Mouse (Mus musculus) liver, embryonic 16.5 days (tissue): ENCODE results near the gene Nasp. TPM values are rescaled to one million over a fixed set of nuclear protein-coding genes. Genes with fewer than 3 reads are reported as not detected.
"Not testable (repeated sequence)": the region's sequence is repeated elsewhere in the genome, so short reads cannot be mapped to it uniquely, and the experiment has no call there.

Experiments used
- ATAC-seq: fragments of 200-750 bp; cut with Nextera tagmentation; 2 replicates; pipeline ENCODE4 v1.8.0; 2017; ENCODE audit warnings: low read depth, mild to moderate bottlenecking, moderate number of reproducible peaks, moderate library complexity
- H3K27ac ChIP-seq: fragments of 300-500 bp; sonication (generic); 2 replicates; pipeline ENCODE4 v1.5.1; 2014; ENCODE audit warnings: mild to moderate bottlenecking, low read length
- H3K27me3 ChIP-seq: fragments of 300-500 bp; sonication (generic); 2 replicates; pipeline ENCODE4 v1.6.1; 2014; ENCODE audit warnings: low read depth, low read length, mixed read lengths; ENCODE audit not compliant: control insufficient read depth, insufficient read depth
- H3K36me3 ChIP-seq: fragments of 300-500 bp; sonication (generic); 2 replicates; pipeline ENCODE4 v1.6.1; 2014; ENCODE audit warnings: mild to moderate bottlenecking; ENCODE audit not compliant: control insufficient read depth, insufficient read depth
- H3K4me1 ChIP-seq: fragments of 300-500 bp; sonication (generic); 2 replicates; pipeline ENCODE4 v1.6.1; 2014; ENCODE audit warnings: low read depth, low read length, mixed read lengths; ENCODE audit not compliant: control insufficient read depth
- H3K4me2 ChIP-seq: fragments of 300-500 bp; sonication (generic); 2 replicates; pipeline ENCODE4 v1.6.1; 2014; ENCODE audit warnings: low read depth, low read length, mixed read lengths
- H3K4me3 ChIP-seq: fragments of 300-500 bp; sonication (generic); 2 replicates; pipeline ENCODE4 v1.5.1; 2014; ENCODE audit warnings: low read depth, mild to moderate bottlenecking, low read length
- H3K9ac ChIP-seq: fragments of 300-500 bp; sonication (generic); 2 replicates; pipeline ENCODE4 v1.6.1; 2014; ENCODE audit warnings: low read depth, low read length
- H3K9me3 ChIP-seq: fragments of 300-500 bp; sonication (generic); replicated peaks from 2 replicates; pipeline ENCODE4 v1.6.1; 2016; ENCODE audit warnings: low read length; ENCODE audit not compliant: control insufficient read depth
- WGBS: fragments of 180-500 bp; shearing (Covaris S2); extraction: QIAGEN DNeasy Blood & Tissue Kit; methylation state at CpG from one replicate; pipeline ENCODE4 v1.1.7; 2014; ENCODE audit not compliant: insufficient replicate concordance; 5-methylcytosine and 5-hydroxymethylcytosine counted together
- polyA plus RNA-seq: library from polyadenylated mRNA; unstranded; fragments of >200 nt; fragmentation: Nextera tagmentation; extraction: Ambion mirVana; gene quantifications from 2 replicates; pipeline ENCODE4 v1.2.1, GENCODE M21; 2015

Gene Nasp
- polyA plus RNA-seq, 1 experiment from 2014 or later: 38.4 TPM

- not testable (repeated sequence) for H3K9me3 ChIP-seq, H3K36me3 ChIP-seq, H3K27ac ChIP-seq, ATAC-seq, H3K9ac ChIP-seq, H3K4me3 ChIP-seq, H3K4me2 ChIP-seq, H3K27me3 ChIP-seq, H3K4me1 ChIP-seq
- WGBS: 59% methylated on average over 6 of the region's 6 CpGs
These were observed 32.2 kb upstream of the Nasp start for GRCm38 (mm10) chr4:116659916-116660315.

- peaks cover 10% of the 10 kb centered on the region for H3K4me1 ChIP-seq
- H3K9me3 ChIP-seq: no peaks in the 10 kb centered on the region
- no peaks in the 10 kb centered on the region for H3K36me3 ChIP-seq
- H3K4me2 ChIP-seq: no peak overlapping the region
- H3K27me3 ChIP-seq: no peaks in the 10 kb centered on the region
- H3K27ac ChIP-seq: no peak overlapping the region
- no peak overlapping the region for H3K9ac ChIP-seq
- WGBS: 54% methylated on average over 2 of the region's 2 CpGs
- ATAC-seq: peak; percentile 67
- no peak overlapping the region for H3K4me3 ChIP-seq
These were observed 31.7 kb upstream of the Nasp start for GRCm38 (mm10) chr4:116659474-116659873.

GRCm38 (mm10) chr4:116657971-116658370 is 30.2 kb upstream of the Nasp start:
- no peaks in the 10 kb centered on the region for H3K27me3 ChIP-seq
- no peaks in the 10 kb centered on the region for H3K9me3 ChIP-seq
- no peak overlapping the region for H3K4me2 ChIP-seq
- no peaks in the 10 kb centered on the region for H3K36me3 ChIP-seq
- H3K9ac ChIP-seq: no peak overlapping the region
- H3K4me3 ChIP-seq: no peak overlapping the region
- 52% methylated on average over 3 of the region's 3 CpGs for WGBS
- H3K27ac ChIP-seq: no peak overlapping the region
- peaks cover 10% of the 10 kb centered on the region for H3K4me1 ChIP-seq
- no peak for ATAC-seq

GRCm38 (mm10) chr4:116655658-116656057 is 27.9 kb upstream of the Nasp start:
- no peak for ATAC-seq
- Histone ChIP-seq H3K36me3 (no peaks in the 10 kb centered on the region), H3K4me2 (no peak overlapping the region), H3K4me1 (peaks cover 14% of the 10 kb centered on the region), H3K27me3 (no peaks in the 10 kb centered on the region), H3K9me3 (no peaks in the 10 kb centered on the region), H3K27ac (no peak overlapping the region; the same call in 1 of the 2 replicates), H3K4me3 (no peak overlapping the region), H3K9ac (no peak overlapping the region)
- 65% methylated on average over 3 of the region's 3 CpGs for WGBS

- Histone ChIP-seq H3K4me1 (peaks cover 19% of the 10 kb centered on the region), H3K36me3 (no peaks in the 10 kb centered on the region), H3K9me3 (no peaks in the 10 kb centered on the region), H3K27ac (no peak overlapping the region), H3K9ac (no peak overlapping the region), H3K27me3 (no peaks in the 10 kb centered on the region), H3K4me3 (no peak overlapping the region), H3K4me2 (no peak overlapping the region)
- no peak for ATAC-seq
- WGBS: 7% methylated on average over 2 of the region's 2 CpGs
These were observed 27.4 kb upstream of the Nasp start for GRCm38 (mm10) chr4:116655100-116655499.

GRCm38 (mm10) chr4:116653228-116653627 is 25.5 kb upstream of the Nasp start:
- Histone ChIP-seq H3K27me3 (no peaks in the 10 kb centered on the region), H3K4me2 (no peak overlapping the region), H3K9me3 (no peaks in the 10 kb centered on the region), H3K36me3 (no peaks in the 10 kb centered on the region), H3K4me3 (no peak overlapping the region), H3K9ac (no peak overlapping the region), H3K4me1 (peaks cover 26% of the 10 kb centered on the region), H3K27ac (no peak overlapping the region)
- WGBS: 78% methylated on average over 6 of the region's 6 CpGs
- ATAC-seq: no peak

- ATAC-seq: no peak
- H3K27me3 ChIP-seq: no peaks in the 10 kb centered on the region
- peak overlapping the region; percentile 84 for H3K4me3 ChIP-seq
- H3K9me3 ChIP-seq: no peaks in the 10 kb centered on the region
- no peak overlapping the region; the same call in 1 of the 2 replicates for H3K27ac ChIP-seq
- H3K4me2 ChIP-seq: peak overlapping the region; percentile 71
- H3K4me1 ChIP-seq: peaks cover 31% of the 10 kb centered on the region
- peak overlapping the region; percentile 83 for H3K9ac ChIP-seq
- H3K36me3 ChIP-seq: no peaks in the 10 kb centered on the region
- 10% methylated on average over 6 of the region's 6 CpGs for WGBS
These were observed 24.0 kb upstream of the Nasp start for GRCm38 (mm10) chr4:116651797-116652135.

- Histone ChIP-seq H3K4me1 (peaks cover 31% of the 10 kb centered on the region), H3K4me2 (peak within 1 kb of the TSS; percentile 71), H3K9me3 (no peaks in the 10 kb centered on the region), H3K4me3 (peak within 1 kb of the TSS; percentile 84), H3K36me3 (no peaks in the 10 kb centered on the region), H3K9ac (peak within 1 kb of the TSS; percentile 83), H3K27ac (peak within 1 kb of the TSS; percentile 87), H3K27me3 (no peaks in the 10 kb centered on the region)
- peak; percentile 94 for ATAC-seq
- WGBS: under 1% methylated on average over 39 of the region's 39 CpGs
These were observed 23.4 kb upstream of the Nasp start, which contains the start of gene Akr1a1 for GRCm38 (mm10) chr4:116650924-116651796. Akr1a1 (minus strand) TSS chr4:116651680.

GRCm38 (mm10) chr4:116650365-116650764 is 22.6 kb upstream of the Nasp start:
- peak overlapping the region; percentile 84 for H3K4me3 ChIP-seq
- peak overlapping the region; percentile 83 for H3K9ac ChIP-seq
- 28% methylated on average over 5 of the region's 5 CpGs for WGBS
- H3K4me2 ChIP-seq: peak overlapping the region; percentile 71
- H3K36me3 ChIP-seq: no peaks in the 10 kb centered on the region; the same call in 1 of the 2 replicates
- peaks cover 27% of the 10 kb centered on the region for H3K4me1 ChIP-seq
- H3K9me3 ChIP-seq: no peaks in the 10 kb centered on the region
- no peak for ATAC-seq
- no peaks in the 10 kb centered on the region for H3K27me3 ChIP-seq
- H3K27ac ChIP-seq: peak overlapping the region; percentile 87
